Mouse (Mus musculus) central nervous system, embryonic 11.5 days (tissue): Measurements from ENCODE around the gene Gm6351. TPM values are rescaled to one million over a fixed set of nuclear protein-coding genes. Genes with fewer than 3 reads are reported as not detected.

Source experiments
- polyA plus RNA-seq: library from polyadenylated mRNA; depleted of rRNA; stranded (reverse); fragments of >200 nt; gene quantifications from 2 replicates; pipeline ENCODE4 v1.2.3, GENCODE M21; 2012; rRNA removed

Gm6351 gene
- not detected in 2 replicates for polyA plus RNA-seq

GRCm38 (mm10) chr5:94076085-94076484, at the start of gene Gm6351:
Gene Gm6351, plus strand, starts transcription at chr5:94076385.

GRCm38 (mm10) chr5:94070445-94070844, 5.7 kb upstream of the Gm6351 start, which contains the start of gene BC061212:
Gene BC061212, minus strand, starts transcription at chr5:94070545.

Other genes starting within 250 kb of the Gm6351 start
- gene Gm7792, start 232.6 kb upstream of the Gm6351 start, polyA plus RNA-seq, result not detected in 2 replicates
- gene Gm16429, start 147.3 kb upstream of the Gm6351 start, polyA plus RNA-seq, result not detected in 2 replicates
- not detected in 2 replicates for gene BC061212, start 5.8 kb upstream of the Gm6351 start, polyA plus RNA-seq
- gene Gm3106, start 141.6 kb downstream of the Gm6351 start, polyA plus RNA-seq, result not detected in 2 replicates
- gene A430089I19Rik, start 230.4 kb downstream of the Gm6351 start, polyA plus RNA-seq, result 0.02 TPM in 1 of 2 replicates, not detected in the other
- gene Gm6502, start 238.1 kb downstream of the Gm6351 start, polyA plus RNA-seq, result not detected in 2 replicates